Mouse (Mus musculus): ENCODE data around the gene Lkaaear1. TPM values are rescaled to one million over a fixed set of nuclear protein-coding genes. Genes with fewer than 3 reads are reported as not detected.

Lkaaear1 gene
- polyA plus RNA-seq, 1 experiment from 2014 or later, result not detected

DNA sequence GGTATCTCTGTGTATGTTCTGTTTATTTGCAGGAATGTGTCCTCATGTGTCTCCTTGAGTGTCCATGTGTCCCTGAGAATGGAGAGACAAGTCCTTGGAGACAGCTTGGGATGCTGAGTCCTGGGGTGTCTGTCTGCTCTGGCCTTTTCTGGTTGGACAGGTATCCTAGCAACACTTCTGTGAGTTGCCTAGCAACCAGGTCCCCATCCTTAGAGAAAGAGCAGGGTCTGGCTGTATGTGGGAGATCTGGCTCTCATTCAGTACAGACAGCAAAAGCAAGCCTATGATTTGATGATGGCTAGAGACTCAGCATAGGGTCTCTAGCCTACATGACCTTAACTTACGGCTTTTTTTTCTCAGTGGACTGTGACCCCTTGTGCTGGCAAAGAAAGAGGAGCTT, 15.5 kb upstream of the Lkaaear1 start:
- Histone ChIP-seq H3K9me3 (ENCODE audit: control insufficient read depth, low read length) (no peaks in the 10 kb centered on the region), H3K4me3 (ENCODE audit: low read length) (no peak overlapping the region), H3K36me3 (ENCODE audit: control insufficient read depth, insufficient read depth, low read length) (no peaks in the 10 kb centered on the region), H3K27ac (ENCODE audit: low read depth, low read length) (no peak overlapping the region), H3K27me3 (ENCODE audit: control insufficient read depth, insufficient read depth, low read length) (no peaks in the 10 kb centered on the region), H3K9ac (ENCODE audit: low read depth, low read length) (no peak overlapping the region), H3K4me1 (ENCODE audit: control insufficient read depth, insufficient read depth, low read length) (no peaks in the 10 kb centered on the region), H3K4me2 (replicated peaks; ENCODE audit: low read depth, low read length) (no peak overlapping the region)
- 89% methylated on average over 1 of the region's 1 CpGs for WGBS
- ATAC-seq (ENCODE audit: low FRiP score, low TSS enrichment), result no peak

DNA sequence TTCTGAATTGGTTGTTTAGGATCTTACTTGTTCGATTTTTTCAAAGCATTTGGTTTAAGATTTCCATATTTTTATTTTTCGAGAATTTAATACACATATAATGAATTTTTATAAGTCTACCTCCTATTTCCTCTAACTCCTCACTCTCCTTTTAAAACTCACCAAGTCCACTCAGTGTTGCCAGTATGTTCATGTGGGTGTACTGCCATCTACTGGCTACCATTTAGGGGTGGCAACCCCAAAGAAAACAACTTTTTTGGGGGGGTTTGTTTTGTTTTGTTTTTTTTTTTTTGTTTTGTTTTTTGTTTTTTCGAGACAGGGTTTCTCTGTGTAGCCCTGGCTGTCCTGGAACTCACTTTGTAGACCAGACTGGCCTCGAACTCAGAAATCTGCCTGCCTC, 8.4 kb upstream of the Lkaaear1 start:
- Histone ChIP-seq H3K9me3 (ENCODE audit: control insufficient read depth, low read length) (no peaks in the 10 kb centered on the region), H3K4me2 (replicated peaks; ENCODE audit: low read depth, low read length) (no peak overlapping the region), H3K36me3 (ENCODE audit: control insufficient read depth, insufficient read depth, low read length) (no peaks in the 10 kb centered on the region), H3K9ac (ENCODE audit: low read depth, low read length) (no peak overlapping the region), H3K4me1 (ENCODE audit: control insufficient read depth, insufficient read depth, low read length) (no peaks in the 10 kb centered on the region), H3K27ac (ENCODE audit: low read depth, low read length) (no peak overlapping the region), H3K27me3 (ENCODE audit: control insufficient read depth, insufficient read depth, low read length) (no peaks in the 10 kb centered on the region), H3K4me3 (ENCODE audit: low read length) (no peak overlapping the region)
- 32% methylated on average over 4 of the region's 4 CpGs for WGBS
- ATAC-seq (ENCODE audit: low FRiP score, low TSS enrichment), result no peak

GRCm38 (mm10) chr2:181696801-181697420, 1.3 kb downstream of the Lkaaear1 start:
- Histone ChIP-seq H3K4me1 (ENCODE audit: control insufficient read depth, insufficient read depth, low read length) (0 out of 2 replicates have a peak, but pooled peaks cover 6% of the 10 kb centered on the region), H3K4me3 (ENCODE audit: low read length) (no peak overlapping the region), H3K27me3 (ENCODE audit: control insufficient read depth, insufficient read depth, low read length) (no peaks in the 10 kb centered on the region), H3K36me3 (ENCODE audit: control insufficient read depth, insufficient read depth, low read length) (no peaks in the 10 kb centered on the region), H3K27ac (ENCODE audit: low read depth, low read length) (no peak overlapping the region), H3K9ac (ENCODE audit: low read depth, low read length) (no peak overlapping the region), H3K9me3 (ENCODE audit: control insufficient read depth, low read length) (no peaks in the 10 kb centered on the region), H3K4me2 (replicated peaks; ENCODE audit: low read depth, low read length) (no peak overlapping the region)
- no peak for ATAC-seq (ENCODE audit: low FRiP score, low TSS enrichment)
- WGBS, result 74% methylated on average over 33 of the region's 33 CpGs

DNA sequence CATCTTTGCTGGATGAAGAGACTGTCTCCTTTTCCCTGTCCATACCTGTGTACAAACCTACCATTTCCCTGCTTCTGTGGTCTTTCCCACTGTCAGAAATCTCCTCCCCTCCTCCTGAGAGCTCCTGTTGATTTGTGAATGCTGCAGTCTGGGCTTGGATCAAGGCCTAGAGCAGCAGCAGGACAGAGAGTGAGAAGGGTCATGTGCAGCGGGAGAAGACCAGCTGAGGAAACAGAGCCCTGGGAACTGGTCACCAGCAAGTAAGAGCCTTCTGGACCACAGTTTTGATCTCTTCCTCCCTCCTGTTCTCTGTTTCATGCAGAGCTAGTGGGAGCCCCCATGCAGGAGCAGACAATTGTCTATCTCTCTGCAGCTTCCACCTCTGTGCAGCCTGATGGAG, 2.5 kb downstream of the Lkaaear1 start:
- Histone ChIP-seq H3K9ac (ENCODE audit: low read depth, low read length) (no peak overlapping the region), H3K4me2 (replicated peaks; ENCODE audit: low read depth, low read length) (no peak overlapping the region), H3K9me3 (ENCODE audit: control insufficient read depth, low read length) (no peaks in the 10 kb centered on the region), H3K27ac (ENCODE audit: low read depth, low read length) (no peak overlapping the region), H3K4me1 (ENCODE audit: control insufficient read depth, insufficient read depth, low read length) (0 out of 2 replicates have a peak, but pooled peaks cover 6% of the 10 kb centered on the region), H3K4me3 (ENCODE audit: low read length) (no peak overlapping the region), H3K27me3 (ENCODE audit: control insufficient read depth, insufficient read depth, low read length) (no peaks in the 10 kb centered on the region), H3K36me3 (ENCODE audit: control insufficient read depth, insufficient read depth, low read length) (0 out of 2 replicates have a peak, but pooled peaks cover 4% of the 10 kb centered on the region)
- 71% methylated on average over 1 of the region's 1 CpGs for WGBS
- no peak for ATAC-seq (ENCODE audit: low FRiP score, low TSS enrichment)

DNA sequence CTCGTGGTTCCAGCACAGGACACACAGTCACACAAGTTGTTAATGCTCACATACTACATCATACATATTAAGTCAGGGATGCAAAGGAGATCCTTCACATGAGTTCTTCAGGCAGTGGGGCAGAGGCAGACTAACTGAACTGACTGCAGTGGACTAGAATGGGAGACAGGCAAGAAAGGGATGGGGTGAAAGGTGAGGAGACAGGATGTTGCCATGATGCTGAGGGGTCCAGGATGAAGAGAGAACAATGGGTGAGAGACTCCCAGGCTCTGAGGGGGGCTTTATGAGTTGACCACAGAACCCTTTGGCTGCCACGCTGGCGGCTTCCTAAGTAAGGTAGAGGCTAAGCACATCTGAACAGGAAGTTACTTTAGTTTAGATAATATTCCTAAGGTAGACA, 3.7 kb downstream of the Lkaaear1 start:
- no peak overlapping the region for H3K9ac ChIP-seq (ENCODE audit: low read depth, low read length)
- no peak for ATAC-seq (ENCODE audit: low FRiP score, low TSS enrichment)
- H3K27ac ChIP-seq (ENCODE audit: low read depth, low read length), result no peak overlapping the region
- no peak overlapping the region; the same call in 1 of the 2 replicates for H3K4me3 ChIP-seq (ENCODE audit: low read length)
- no peaks in the 10 kb centered on the region for H3K27me3 ChIP-seq (ENCODE audit: control insufficient read depth, insufficient read depth, low read length)
- 87% methylated on average over 3 of the region's 3 CpGs for WGBS
- H3K36me3 ChIP-seq (ENCODE audit: control insufficient read depth, insufficient read depth, low read length), result peaks cover 5% of the 10 kb centered on the region; the same call in 1 of the 2 replicates
- H3K9me3 ChIP-seq (ENCODE audit: control insufficient read depth, low read length), result no peaks in the 10 kb centered on the region
- peak overlapping the region; percentile 66 for H3K4me2 ChIP-seq (replicated peaks; ENCODE audit: low read depth, low read length)
- 0 out of 2 replicates have a peak, but pooled peaks cover 6% of the 10 kb centered on the region for H3K4me1 ChIP-seq (ENCODE audit: control insufficient read depth, insufficient read depth, low read length)

DNA sequence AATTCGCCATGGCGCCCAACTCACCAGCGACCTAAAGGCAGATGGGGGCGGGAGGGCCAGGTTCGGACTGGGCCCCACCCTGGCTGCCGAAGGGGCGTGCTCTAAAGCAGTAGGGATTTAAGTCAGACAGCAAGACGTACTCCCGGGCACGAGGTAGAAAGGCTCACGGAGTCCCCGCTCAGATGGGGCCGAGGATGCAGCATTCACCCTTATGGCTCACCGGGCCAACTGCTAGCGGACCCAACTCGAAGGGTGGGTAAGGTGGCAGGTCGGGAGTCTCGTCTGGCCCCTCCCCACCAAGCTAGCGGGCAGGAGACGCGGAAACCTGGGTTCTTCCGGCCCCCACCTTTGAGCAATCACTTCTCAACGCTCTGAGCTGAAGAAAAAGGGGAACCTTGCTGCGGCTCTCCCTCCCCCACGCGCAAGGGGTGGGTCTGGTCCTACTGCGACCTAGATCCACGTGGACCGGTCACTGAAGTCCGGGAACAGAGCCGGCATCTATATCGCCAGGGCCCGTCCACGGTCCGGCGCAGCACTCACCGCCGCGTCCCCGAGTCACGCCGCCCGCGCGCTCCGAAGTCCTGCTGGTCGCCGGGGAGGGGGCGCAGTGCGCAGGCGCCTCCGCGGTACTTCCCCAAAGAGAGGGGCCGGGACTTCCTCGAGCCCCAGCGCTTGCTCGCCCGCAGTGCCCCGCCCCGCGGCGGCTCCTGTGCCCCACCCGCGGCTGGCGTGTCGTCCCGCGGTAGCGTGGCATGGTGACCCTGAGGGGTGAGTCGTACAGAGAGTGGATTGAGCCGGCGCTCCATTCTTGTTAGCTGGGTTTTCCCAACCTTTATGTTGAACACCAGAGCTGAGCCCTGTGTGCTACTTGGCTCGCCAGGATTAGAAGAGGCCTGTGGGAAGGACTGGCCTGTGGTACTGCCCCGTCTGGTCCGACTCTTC, 4.6 kb downstream of the Lkaaear1 start, which contains the start of gene Rgs19:
Gene Rgs19 (minus strand): TSS at position 639 of the 942 bp plus-strand sequence.
- no peaks in the 10 kb centered on the region for H3K27me3 ChIP-seq (ENCODE audit: control insufficient read depth, insufficient read depth, low read length)
- H3K4me3 ChIP-seq (ENCODE audit: low read length), result peak within 1 kb of the TSS; percentile 71
- H3K36me3 ChIP-seq (ENCODE audit: control insufficient read depth, insufficient read depth, low read length), result peaks cover 15% of the 10 kb centered on the region
- WGBS, result under 1% methylated on average over 74 of the region's 75 CpGs
- no peaks in the 10 kb centered on the region for H3K9me3 ChIP-seq (ENCODE audit: control insufficient read depth, low read length)
- ATAC-seq (ENCODE audit: low FRiP score, low TSS enrichment), result peak; percentile 90
- 0 out of 2 replicates have a peak, but pooled peaks cover 6% of the 10 kb centered on the region for H3K4me1 ChIP-seq (ENCODE audit: control insufficient read depth, insufficient read depth, low read length)
- H3K27ac ChIP-seq (ENCODE audit: low read depth, low read length), result peak within 1 kb of the TSS; percentile 55
- H3K9ac ChIP-seq (ENCODE audit: low read depth, low read length), result peak within 1 kb of the TSS; percentile 80
- peak within 1 kb of the TSS; percentile 66 for H3K4me2 ChIP-seq (replicated peaks; ENCODE audit: low read depth, low read length)

GRCm38 (mm10) chr2:181692304-181692703, 5.9 kb downstream of the Lkaaear1 start:
- WGBS, result 87% methylated on average over 3 of the region's 3 CpGs
- H3K27ac ChIP-seq (ENCODE audit: low read depth, low read length), result no peak overlapping the region
- H3K4me1 ChIP-seq (ENCODE audit: control insufficient read depth, insufficient read depth, low read length), result 0 out of 2 replicates have a peak, but pooled peaks cover 6% of the 10 kb centered on the region
- peaks cover 25% of the 10 kb centered on the region for H3K36me3 ChIP-seq (ENCODE audit: control insufficient read depth, insufficient read depth, low read length)
- H3K9me3 ChIP-seq (ENCODE audit: control insufficient read depth, low read length), result no peaks in the 10 kb centered on the region
- no peak for ATAC-seq (ENCODE audit: low FRiP score, low TSS enrichment)
- H3K27me3 ChIP-seq (ENCODE audit: control insufficient read depth, insufficient read depth, low read length), result no peaks in the 10 kb centered on the region
- H3K9ac ChIP-seq (ENCODE audit: low read depth, low read length), result no peak overlapping the region
- H3K4me2 ChIP-seq (replicated peaks; ENCODE audit: low read depth, low read length), result peak overlapping the region; percentile 66
- peak overlapping the region; percentile 71; the same call in 1 of the 2 replicates for H3K4me3 ChIP-seq (ENCODE audit: low read length)

GRCm38 (mm10) chr2:181691571-181691970, 6.7 kb downstream of the Lkaaear1 start:
- H3K9ac ChIP-seq (ENCODE audit: low read depth, low read length), result no peak overlapping the region
- H3K27ac ChIP-seq (ENCODE audit: low read depth, low read length), result no peak overlapping the region
- 90% methylated on average over 4 of the region's 4 CpGs for WGBS
- peaks cover 32% of the 10 kb centered on the region for H3K36me3 ChIP-seq (ENCODE audit: control insufficient read depth, insufficient read depth, low read length)
- H3K27me3 ChIP-seq (ENCODE audit: control insufficient read depth, insufficient read depth, low read length), result no peaks in the 10 kb centered on the region
- H3K4me2 ChIP-seq (replicated peaks; ENCODE audit: low read depth, low read length), result no peak overlapping the region
- ATAC-seq (ENCODE audit: low FRiP score, low TSS enrichment), result no peak
- no peaks in the 10 kb centered on the region for H3K9me3 ChIP-seq (ENCODE audit: control insufficient read depth, low read length)
- 0 out of 2 replicates have a peak, but pooled peaks cover 6% of the 10 kb centered on the region for H3K4me1 ChIP-seq (ENCODE audit: control insufficient read depth, insufficient read depth, low read length)
- no peak overlapping the region for H3K4me3 ChIP-seq (ENCODE audit: low read length)
